Mouse (Mus musculus): ENCODE results near the gene Ctnnbl1.

DNA sequence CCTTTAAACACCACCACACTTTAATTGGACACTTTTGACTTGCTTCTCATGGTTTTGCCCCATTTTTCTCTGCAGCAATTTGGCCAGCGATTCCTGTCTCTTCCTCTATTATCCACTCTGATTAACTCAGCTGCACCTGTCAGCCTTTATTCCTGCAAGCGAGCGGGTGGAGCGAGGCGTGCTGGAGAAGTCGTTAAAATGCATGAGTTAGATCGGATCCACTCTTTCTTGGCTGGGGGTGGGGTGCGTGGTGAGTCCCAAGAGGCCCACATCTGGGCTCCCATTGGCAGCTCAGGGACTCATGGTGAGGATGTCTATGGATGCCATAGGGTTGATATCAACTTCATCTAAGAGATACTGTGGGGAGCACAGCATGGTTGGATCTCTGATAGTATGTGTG lies 34.0 kb upstream of the Ctnnbl1 start:
- no peak for TF ChIP-seq CTCF (IDR thresholded peaks at IDR 0.05; ENCODE audit: insufficient read depth, low read length)
- no peak for TF ChIP-seq POLR2A (IDR thresholded peaks at IDR 0.05; ENCODE audit: borderline replicate concordance, extremely low read depth, low read depth, low read length)

Measured in lung, adult 2 months (tissue).